Mouse (Mus musculus): ENCODE data around the gene Cib4. TPM values are rescaled to one million over a fixed set of nuclear protein-coding genes. Genes with fewer than 3 reads are reported as not detected.

Cib4 gene
- polyA plus RNA-seq, 1 experiment from 2014 or later = not detected

DNA sequence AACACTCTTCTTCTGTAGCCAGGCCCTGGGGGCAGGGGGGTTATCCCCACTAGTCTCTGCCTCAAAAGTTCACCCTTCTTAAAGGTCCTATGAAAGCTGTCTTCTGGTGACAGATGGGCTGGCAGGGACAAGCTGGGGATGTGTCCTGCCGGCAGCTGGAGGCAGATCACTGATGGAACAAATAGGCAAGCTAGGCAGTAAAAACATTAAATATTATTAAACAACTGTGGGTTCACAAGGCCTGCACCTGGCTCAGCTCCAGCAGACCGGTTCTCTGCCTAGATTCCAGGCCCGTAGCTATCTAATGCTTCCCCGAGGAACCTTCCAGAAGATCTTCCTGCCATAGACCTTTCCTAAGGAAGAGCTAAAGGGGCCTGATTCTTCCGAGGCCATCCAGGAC lies 27.5 kb downstream of the Cib4 start:
- H3K9ac ChIP-seq (ENCODE audit: low read length) = no peak overlapping the region
- H3K4me1 ChIP-seq (ENCODE audit: control insufficient read depth in 2 of 2, insufficient read depth in 2 of 2, low read length in 2 of 2) = peaks cover 3 to 9% of the 10 kb centered on the region in 2 experiments; a peak in 1 of 4 replicates
- H3K4me3 ChIP-seq (ENCODE audit: control insufficient read depth in 1 of 2, insufficient read depth in 1 of 2, low read depth in 1 of 2, low read length in 2 of 2) = no peak overlapping the region
- ATAC-seq (ENCODE audit: insufficient number of reproducible peaks, insufficient read depth, low FRiP score, low read depth) = no peak
- H3K27me3 ChIP-seq (ENCODE audit: control insufficient read depth, insufficient read depth, low read length) = no peaks in the 10 kb centered on the region
- no peak overlapping the region for H3K4me2 ChIP-seq (ENCODE audit: low read length)
- H3K27ac ChIP-seq (replicated peaks in 1 of 2; ENCODE audit: control insufficient read depth in 1 of 2, insufficient read depth in 1 of 2, low read depth in 2 of 2, low read length in 2 of 2) = no peak overlapping the region
- no peaks in the 10 kb centered on the region for H3K9me3 ChIP-seq (ENCODE audit: control insufficient read depth, low read length)
- H3K36me3 ChIP-seq (ENCODE audit: control insufficient read depth, insufficient read depth, low read length) = no peaks in the 10 kb centered on the region
- 66% methylated on average over 5 of the region's 5 CpGs for WGBS

GRCm38 (mm10) chr5:30516376-30516775 lies 29.3 kb downstream of the Cib4 start:
- Histone ChIP-seq H3K4me2 (ENCODE audit: low read length) (no peak overlapping the region), H3K4me3 (ENCODE audit: control insufficient read depth in 1 of 2, insufficient read depth in 1 of 2, low read depth in 1 of 2, low read length in 2 of 2) (no peak overlapping the region), H3K4me1 (ENCODE audit: control insufficient read depth in 2 of 2, insufficient read depth in 2 of 2, low read length in 2 of 2) (peaks cover 3 to 9% of the 10 kb centered on the region in 2 experiments; a peak in 1 of 4 replicates), H3K27me3 (ENCODE audit: control insufficient read depth, insufficient read depth, low read length) (no peaks in the 10 kb centered on the region), H3K36me3 (ENCODE audit: control insufficient read depth, insufficient read depth, low read length) (no peaks in the 10 kb centered on the region), H3K27ac (replicated peaks in 1 of 2; ENCODE audit: control insufficient read depth in 1 of 2, insufficient read depth in 1 of 2, low read depth in 2 of 2, low read length in 2 of 2) (no peak overlapping the region), H3K9ac (ENCODE audit: low read length) (no peak overlapping the region; the same call in 1 of the 2 replicates), H3K9me3 (ENCODE audit: control insufficient read depth, low read length) (no peaks in the 10 kb centered on the region)
- WGBS = 53% methylated on average over 7 of the region's 7 CpGs
- ATAC-seq (ENCODE audit: insufficient number of reproducible peaks, insufficient read depth, low FRiP score, low read depth) = no peak

DNA sequence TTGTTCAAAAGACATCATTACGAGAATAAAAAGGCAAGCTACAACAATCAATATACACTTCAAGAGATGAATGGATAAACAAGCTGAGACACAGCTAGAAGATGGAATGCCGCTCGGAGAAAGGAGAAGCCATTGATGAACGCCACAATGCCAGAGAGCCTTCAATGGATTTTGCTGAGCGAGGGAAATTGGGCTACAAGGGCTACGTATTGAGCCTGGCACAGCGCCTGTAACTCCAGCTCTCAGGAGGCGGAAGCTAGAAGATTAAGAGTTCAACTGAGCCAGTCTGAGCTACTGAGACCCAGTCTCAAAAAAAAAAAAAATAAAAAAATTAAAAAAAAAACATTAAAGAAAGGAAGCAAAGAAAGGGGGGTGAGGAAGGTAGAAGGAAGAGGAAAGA lies 32.5 kb downstream of the Cib4 start:
- Histone ChIP-seq H3K4me1 (ENCODE audit: control insufficient read depth in 2 of 2, insufficient read depth in 2 of 2, low read length in 2 of 2) (0 out of 4 replicates have a peak, but pooled peaks cover 0 to 2% of the 10 kb centered on the region in 2 experiments), H3K9me3 (ENCODE audit: control insufficient read depth, low read length) (no peaks in the 10 kb centered on the region), H3K4me2 (ENCODE audit: low read length) (no peak overlapping the region), H3K27me3 (ENCODE audit: control insufficient read depth, insufficient read depth, low read length) (no peaks in the 10 kb centered on the region), H3K4me3 (ENCODE audit: control insufficient read depth in 1 of 2, insufficient read depth in 1 of 2, low read depth in 1 of 2, low read length in 2 of 2) (no peak overlapping the region), H3K36me3 (ENCODE audit: control insufficient read depth, insufficient read depth, low read length) (no peaks in the 10 kb centered on the region), H3K9ac (ENCODE audit: low read length) (no peak overlapping the region), H3K27ac (replicated peaks in 1 of 2; ENCODE audit: control insufficient read depth in 1 of 2, insufficient read depth in 1 of 2, low read depth in 2 of 2, low read length in 2 of 2) (no peak overlapping the region)
- 86% methylated on average over 8 of the region's 8 CpGs for whole genome bisulfite sequencing
- ATAC-seq (ENCODE audit: insufficient number of reproducible peaks, insufficient read depth, low FRiP score, low read depth) = no peak

DNA sequence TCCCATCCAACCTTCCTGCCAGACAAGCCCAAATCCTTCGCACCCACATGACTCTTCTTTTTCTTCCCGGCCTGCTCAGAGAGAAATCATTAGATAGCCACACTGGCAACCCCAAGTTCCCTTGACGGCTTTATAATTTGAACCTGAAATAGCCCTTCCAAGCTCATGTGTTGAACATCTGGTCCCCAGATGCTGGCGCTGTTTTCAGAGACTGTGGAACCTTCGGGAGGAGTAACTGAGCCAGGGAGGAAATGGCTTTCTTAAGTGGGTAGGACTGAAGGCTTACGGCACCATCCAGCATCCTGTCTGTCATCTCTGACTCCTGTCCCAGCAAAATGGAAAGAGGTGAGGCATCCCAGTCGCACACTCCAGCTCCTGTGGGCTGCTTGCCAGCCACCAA lies 48.3 kb downstream of the Cib4 start:
- no peak overlapping the region for H3K27ac ChIP-seq (replicated peaks in 1 of 2; ENCODE audit: control insufficient read depth in 1 of 2, insufficient read depth in 1 of 2, low read depth in 2 of 2, low read length in 2 of 2)
- H3K27me3 ChIP-seq (ENCODE audit: control insufficient read depth, insufficient read depth, low read length) = no peaks in the 10 kb centered on the region
- WGBS = 68% methylated on average over 7 of the region's 7 CpGs
- no peak for ATAC-seq (ENCODE audit: insufficient number of reproducible peaks, insufficient read depth, low FRiP score, low read depth)
- no peak overlapping the region for H3K4me2 ChIP-seq (ENCODE audit: low read length)
- H3K9ac ChIP-seq (ENCODE audit: low read length) = no peak overlapping the region
- H3K36me3 ChIP-seq (ENCODE audit: control insufficient read depth, insufficient read depth, low read length) = no peaks in the 10 kb centered on the region
- H3K4me1 ChIP-seq (ENCODE audit: control insufficient read depth in 2 of 2, insufficient read depth in 2 of 2, low read length in 2 of 2) = peaks cover 4% of the 10 kb centered on the region in 2 experiments; a peak in 3 of 4 replicates
- H3K4me3 ChIP-seq (ENCODE audit: control insufficient read depth in 1 of 2, insufficient read depth in 1 of 2, low read depth in 1 of 2, low read length in 2 of 2) = no peak overlapping the region
- H3K9me3 ChIP-seq (ENCODE audit: control insufficient read depth, low read length) = no peaks in the 10 kb centered on the region

- Histone ChIP-seq H3K4me3 (ENCODE audit: control insufficient read depth in 1 of 2, insufficient read depth in 1 of 2, low read depth in 1 of 2, low read length in 2 of 2) (no peak overlapping the region), H3K9ac (ENCODE audit: low read length) (no peak overlapping the region), H3K9me3 (ENCODE audit: control insufficient read depth, low read length) (no peaks in the 10 kb centered on the region), H3K4me2 (ENCODE audit: low read length) (no peak overlapping the region), H3K4me1 (ENCODE audit: control insufficient read depth in 2 of 2, insufficient read depth in 2 of 2, low read length in 2 of 2) (peaks cover 4% of the 10 kb centered on the region in 2 experiments; a peak in 3 of 4 replicates), H3K36me3 (ENCODE audit: control insufficient read depth, insufficient read depth, low read length) (no peaks in the 10 kb centered on the region), H3K27ac (replicated peaks in 1 of 2; ENCODE audit: control insufficient read depth in 1 of 2, insufficient read depth in 1 of 2, low read depth in 2 of 2, low read length in 2 of 2) (no peak overlapping the region), H3K27me3 (ENCODE audit: control insufficient read depth, insufficient read depth, low read length) (no peaks in the 10 kb centered on the region)
- WGBS = 78% methylated on average over 8 of the region's 8 CpGs
- no peak for ATAC-seq (ENCODE audit: insufficient number of reproducible peaks, insufficient read depth, low FRiP score, low read depth)
Measured at GRCm38 (mm10) chr5:30496821-30497220, 48.8 kb downstream of the Cib4 start.

- WGBS = 76% methylated on average over 2 of the region's 2 CpGs
- Histone ChIP-seq H3K4me2 (ENCODE audit: low read length) (no peak overlapping the region), H3K4me1 (ENCODE audit: control insufficient read depth in 2 of 2, insufficient read depth in 2 of 2, low read length in 2 of 2) (peaks cover 4% of the 10 kb centered on the region in 2 experiments; a peak in 3 of 4 replicates), H3K9ac (ENCODE audit: low read length) (no peak overlapping the region), H3K9me3 (ENCODE audit: control insufficient read depth, low read length) (no peaks in the 10 kb centered on the region), H3K4me3 (ENCODE audit: control insufficient read depth in 1 of 2, insufficient read depth in 1 of 2, low read depth in 1 of 2, low read length in 2 of 2) (no peak overlapping the region), H3K27me3 (ENCODE audit: control insufficient read depth, insufficient read depth, low read length) (no peaks in the 10 kb centered on the region), H3K36me3 (ENCODE audit: control insufficient read depth, insufficient read depth, low read length) (no peaks in the 10 kb centered on the region), H3K27ac (replicated peaks in 1 of 2; ENCODE audit: control insufficient read depth in 1 of 2, insufficient read depth in 1 of 2, low read depth in 2 of 2, low read length in 2 of 2) (no peak overlapping the region)
- ATAC-seq (ENCODE audit: insufficient number of reproducible peaks, insufficient read depth, low FRiP score, low read depth) = no peak
Measured at GRCm38 (mm10) chr5:30495288-30495687, 50.3 kb downstream of the Cib4 start.

DNA sequence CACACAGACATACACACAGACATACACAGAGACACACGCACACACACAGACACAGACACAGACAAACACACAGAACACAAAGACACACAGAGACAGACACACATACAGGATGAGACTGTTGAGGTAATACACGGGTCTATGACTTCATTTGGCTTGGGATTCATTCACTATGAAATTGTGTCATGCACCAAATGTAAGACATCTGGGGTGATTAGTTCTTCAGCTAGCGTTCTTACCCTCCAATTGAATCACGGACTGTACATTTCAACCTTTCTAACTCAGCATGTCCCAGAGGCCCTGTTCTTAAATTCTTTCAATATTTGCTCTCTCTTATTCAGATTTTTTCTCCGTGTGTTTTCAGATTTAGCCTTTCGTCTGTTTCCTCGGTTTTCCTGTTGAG lies 51.0 kb downstream of the Cib4 start:
- no peak overlapping the region for H3K4me2 ChIP-seq (ENCODE audit: low read length)
- no peaks in the 10 kb centered on the region for H3K27me3 ChIP-seq (ENCODE audit: control insufficient read depth, insufficient read depth, low read length)
- H3K4me3 ChIP-seq (ENCODE audit: control insufficient read depth in 1 of 2, insufficient read depth in 1 of 2, low read depth in 1 of 2, low read length in 2 of 2) = no peak overlapping the region
- H3K4me1 ChIP-seq (ENCODE audit: control insufficient read depth in 2 of 2, insufficient read depth in 2 of 2, low read length in 2 of 2) = peaks cover 4% of the 10 kb centered on the region in 2 experiments; a peak in 3 of 4 replicates
- no peaks in the 10 kb centered on the region for H3K36me3 ChIP-seq (ENCODE audit: control insufficient read depth, insufficient read depth, low read length)
- ATAC-seq (ENCODE audit: insufficient number of reproducible peaks, insufficient read depth, low FRiP score, low read depth) = no peak
- 77% methylated on average over 7 of the region's 7 CpGs for WGBS
- no peak overlapping the region for H3K27ac ChIP-seq (replicated peaks in 1 of 2; ENCODE audit: control insufficient read depth in 1 of 2, insufficient read depth in 1 of 2, low read depth in 2 of 2, low read length in 2 of 2)
- H3K9ac ChIP-seq (ENCODE audit: low read length) = no peak overlapping the region
- no peaks in the 10 kb centered on the region for H3K9me3 ChIP-seq (ENCODE audit: control insufficient read depth, low read length)

DNA sequence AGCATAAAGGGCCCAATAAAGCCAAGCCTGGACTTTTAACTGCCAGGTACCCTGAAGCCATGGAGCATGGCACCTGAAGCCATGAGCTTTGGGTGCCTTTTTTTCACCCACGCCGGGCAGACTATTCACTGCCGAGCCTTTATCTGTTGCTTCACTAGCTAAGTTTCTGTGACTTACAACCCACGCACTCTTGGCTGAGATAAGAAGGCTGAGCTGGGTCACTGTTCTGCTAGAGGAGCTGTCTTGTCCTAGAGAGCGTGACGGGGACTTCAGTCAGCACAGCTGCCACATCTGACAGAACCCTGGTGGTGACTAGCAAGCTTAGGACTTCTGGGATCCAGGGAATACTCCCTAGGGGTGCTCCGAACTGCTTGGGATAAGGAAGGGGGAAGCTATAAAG lies 51.9 kb downstream of the Cib4 start:
- Histone ChIP-seq H3K4me2 (ENCODE audit: low read length) (no peak overlapping the region), H3K9me3 (ENCODE audit: control insufficient read depth, low read length) (no peaks in the 10 kb centered on the region), H3K4me3 (ENCODE audit: control insufficient read depth in 1 of 2, insufficient read depth in 1 of 2, low read depth in 1 of 2, low read length in 2 of 2) (no peak overlapping the region), H3K27me3 (ENCODE audit: control insufficient read depth, insufficient read depth, low read length) (no peaks in the 10 kb centered on the region), H3K27ac (replicated peaks in 1 of 2; ENCODE audit: control insufficient read depth in 1 of 2, insufficient read depth in 1 of 2, low read depth in 2 of 2, low read length in 2 of 2) (no peak overlapping the region), H3K36me3 (ENCODE audit: control insufficient read depth, insufficient read depth, low read length) (no peaks in the 10 kb centered on the region), H3K4me1 (ENCODE audit: control insufficient read depth in 2 of 2, insufficient read depth in 2 of 2, low read length in 2 of 2) (peaks cover 2 to 4% of the 10 kb centered on the region in 2 experiments; a peak in 2 of 4 replicates), H3K9ac (ENCODE audit: low read length) (no peak overlapping the region)
- no peak; the same call in 1 of the 2 replicates for ATAC-seq (ENCODE audit: insufficient number of reproducible peaks, insufficient read depth, low FRiP score, low read depth)
- 13% methylated on average over 7 of the region's 7 CpGs for WGBS

Data from heart, embryonic 14.5 days (tissue).